Comparison of ENCODE assay signal across 8 mouse cellular contexts in the genomic region with DNA sequence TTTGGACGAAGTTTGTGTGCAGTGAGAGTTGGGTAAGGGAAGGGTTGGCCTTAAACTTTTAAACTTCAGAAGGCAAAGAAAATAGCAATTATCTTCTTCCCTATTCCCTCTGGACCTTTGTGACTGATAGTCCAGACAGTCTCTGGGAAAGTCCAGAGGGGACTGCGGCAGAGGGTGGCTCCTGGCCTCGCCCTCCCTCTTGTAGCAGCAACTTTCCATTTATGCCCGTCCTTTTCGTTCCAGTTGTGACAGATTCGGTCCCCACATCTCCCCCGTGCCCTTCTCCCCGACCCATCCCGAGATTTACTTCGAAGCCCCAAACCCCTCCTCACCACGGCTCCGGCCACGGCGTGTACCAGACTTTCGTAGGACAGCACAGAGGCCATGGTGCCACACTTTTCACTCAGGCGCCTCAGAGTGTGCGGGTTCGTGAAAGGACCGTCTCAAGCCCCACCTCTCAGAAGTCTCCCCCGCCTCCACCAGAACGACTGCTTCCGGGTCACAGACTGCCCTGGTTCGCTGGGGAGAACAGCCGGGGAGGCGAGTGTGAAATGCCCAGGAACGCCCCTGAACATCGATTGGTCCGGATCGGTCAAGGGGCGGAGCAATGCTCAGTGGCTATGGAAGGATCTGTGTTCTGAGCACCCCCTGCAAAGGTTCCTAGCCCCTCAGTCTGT. TPM values are rescaled to one million over a fixed set of nuclear protein-coding genes. Genes with fewer than 3 reads are reported as not detected.
DNase-seq lines count a peak whose midpoint lies in the region; ATAC-seq and TF ChIP-seq lines count a peak whose summit lies in the region.

Slc25a17 (minus strand) TSS at position 468 of the 677 bp plus-strand sequence.

- peak within 1 kb of the TSS; percentile 79 for H3K9ac ChIP-seq in lung, postnatal 0 days (replicated peaks; ENCODE audit: low read depth)

- H3K4me2 ChIP-seq in lung, postnatal 0 days (replicated peaks; ENCODE audit: low read depth, low read length) = peak within 1 kb of the TSS; percentile 79

- ATAC-seq in frontal cortex, adult (ENCODE audit: low TSS enrichment) = peak; percentile 98
- peak; percentile 100 for ATAC-seq in lung, postnatal 0 days

- H3K9me3 ChIP-seq in hindbrain, embryonic 10.5 days = no peaks in the 10 kb centered on the region
- H3K9me3 ChIP-seq in lung, postnatal 0 days (ENCODE audit: low read length) = no peaks in the 10 kb centered on the region

- under 1% methylated on average over 30 of the region's 30 CpGs for WGBS in hindbrain, embryonic 10.5 days
- under 1% methylated on average over 30 of the region's 30 CpGs for WGBS in lung, postnatal 0 days

- no peak for TF ChIP-seq EP300 in lung, postnatal 0 days (IDR thresholded peaks at IDR 0.05)

- H3K27me3 ChIP-seq in hindbrain, embryonic 10.5 days (ENCODE audit: insufficient read depth, poor library complexity, severe bottlenecking) = no peaks in the 10 kb centered on the region
- no peaks in the 10 kb centered on the region for H3K27me3 ChIP-seq in lung, postnatal 0 days (replicated peaks; ENCODE audit: insufficient read depth, low read length)

- peaks cover 30% of the 10 kb centered on the region for H3K4me1 ChIP-seq in hindbrain, embryonic 10.5 days (replicated peaks)
- peaks cover 9% of the 10 kb centered on the region; the same call in 1 of the 2 replicates for H3K4me1 ChIP-seq in lung, postnatal 0 days (ENCODE audit: insufficient read depth, low read depth, low read length)

- peak within 1 kb of the TSS; percentile 75 for H3K4me3 ChIP-seq in hindbrain, embryonic 10.5 days
- H3K4me3 ChIP-seq in lung, postnatal 0 days (ENCODE audit: low read depth, low read length) = peak within 1 kb of the TSS; percentile 71

- peak within 1 kb of the TSS; percentile 91 for H3K27ac ChIP-seq in hindbrain, embryonic 10.5 days
- peak within 1 kb of the TSS; percentile 93 for H3K27ac ChIP-seq in lung, postnatal 0 days (ENCODE audit: low read length)

- TF ChIP-seq CTCF in lung, postnatal 0 days (IDR thresholded peaks at IDR 0.05) = no peak; the same call in 1 of the 2 replicates

- peak; percentile 89 for DNase-seq in MEL-GATA-1-ER (ENCODE audit: extremely low read depth, low read depth)
- peak; percentile 90 for DNase-seq in cerebellum, adult 8-10 months
- DNase-seq in hindbrain, embryonic 10.5 days (ENCODE audit: low spot score) = peak; percentile 95
- DNase-seq in layer of hippocampus, adult 9-11 months = peak; percentile 95
- DNase-seq in lung, postnatal 0 days (ENCODE audit: low spot score) = peak; percentile 99
- DNase-seq in ovary, postnatal 14 days (ENCODE audit: low spot score) = peak; percentile 93
- peak; percentile 97 for DNase-seq in thymus, postnatal 14 days

- peaks cover 32% of the 10 kb centered on the region for H3K36me3 ChIP-seq in hindbrain, embryonic 10.5 days
- peaks cover 9% of the 10 kb centered on the region; the same call in 1 of the 2 replicates for H3K36me3 ChIP-seq in lung, postnatal 0 days (ENCODE audit: insufficient read depth, low read length)

RNA-seq across cellular contexts. Expression of gene Slc25a17, which starts in this region (rescaled TPM):
- 87.1 and 93.7 TPM in 2 replicates for polyA plus RNA-seq in hindbrain, embryonic 10.5 days (2016; fragmentation: Nextera tagmentation; extraction: Ambion mirVana)
- polyA plus RNA-seq in lung, postnatal 0 days (2015; fragmentation: Nextera tagmentation; extraction: Ambion mirVana) = 96.7 and 97.3 TPM in 2 replicates

Comparison
In these comparisons a context has a peak if more than half of its experiments do, and no peak if none do; other contexts are left out.
1. Peak in every context shown above with its lines: DNase-seq, ATAC-seq, H3K4me3 ChIP-seq and H3K27ac ChIP-seq.